Mouse (Mus musculus) kidney, embryonic 15.5 days (tissue): ENCODE data around the gene Krtap6-5. TPM values are rescaled to one million over a fixed set of nuclear protein-coding genes. Genes with fewer than 3 reads are reported as not detected.
"Not testable (repeated sequence)": the region's sequence is repeated elsewhere in the genome, so short reads cannot be mapped to it uniquely, and the experiment has no call there.

Source experiments
- ATAC-seq: fragments of 200-750 bp; cut with Nextera tagmentation; replicated peaks from 2 replicates; pipeline ENCODE4 v1.8.0; 2017; ENCODE audit warnings: moderate TSS enrichment; ENCODE audit not compliant: low FRiP score
- H3K27ac ChIP-seq: fragments of 300-500 bp; sonication (generic); 2 replicates; pipeline ENCODE4 v1.5.1; 2015; ENCODE audit warnings: mild to moderate bottlenecking, inconsistent platforms
- H3K27me3 ChIP-seq: fragments of 300-500 bp; sonication (generic); 2 replicates; pipeline ENCODE4 v1.6.1; 2015; ENCODE audit warnings: inconsistent platforms
- H3K36me3 ChIP-seq: fragments of 300-500 bp; sonication (generic); 2 replicates; pipeline ENCODE4 v1.6.1; 2015; ENCODE audit warnings: inconsistent platforms
- H3K4me1 ChIP-seq: fragments of 300-500 bp; sonication (generic); 2 replicates; pipeline ENCODE4 v1.6.1; 2015; ENCODE audit warnings: inconsistent platforms
- H3K4me2 ChIP-seq: fragments of 300-500 bp; sonication (generic); 2 replicates; pipeline ENCODE4 v1.6.1; 2015; ENCODE audit warnings: moderate library complexity, mild to moderate bottlenecking, inconsistent platforms
- H3K4me3 ChIP-seq: fragments of 300-500 bp; sonication (generic); replicated peaks from 2 replicates; pipeline ENCODE4 v1.5.1; 2015; ENCODE audit warnings: mild to moderate bottlenecking, inconsistent platforms
- H3K9ac ChIP-seq: fragments of 300-500 bp; sonication (generic); 2 replicates; pipeline ENCODE4 v1.6.1; 2015; ENCODE audit warnings: mild to moderate bottlenecking, inconsistent platforms
- H3K9me3 ChIP-seq: fragments of 300-500 bp; sonication (generic); replicated peaks from 2 replicates; pipeline ENCODE4 v1.6.1; 2016; ENCODE audit warnings: inconsistent platforms
- WGBS: fragments of 180-500 bp; shearing (Covaris S2); methylation state at CpG from one replicate; pipeline ENCODE4 v1.1.7; 2015; ENCODE audit warnings: mixed read lengths; 5-methylcytosine and 5-hydroxymethylcytosine counted together
- polyA plus RNA-seq: library from polyadenylated mRNA; unstranded; fragments of >200 nt; fragmentation: Nextera tagmentation; extraction: Ambion mirVana; gene quantifications from 2 replicates; pipeline ENCODE4 v1.2.1, GENCODE M21; 2015

Gene Krtap6-5
- polyA plus RNA-seq = not detected in 2 replicates

GRCm38 (mm10) chr16:89047783-89048182 is at the start of gene Krtap6-5:
Gene Krtap6-5 (minus strand): TSS chr16:89047883.
- no peaks in the 10 kb centered on the region for H3K27me3 ChIP-seq
- no peak within 1 kb of the TSS for H3K9ac ChIP-seq
- ATAC-seq = no peak
- H3K36me3 ChIP-seq = no peaks in the 10 kb centered on the region
- no peak within 1 kb of the TSS for H3K4me3 ChIP-seq
- no peak within 1 kb of the TSS for H3K27ac ChIP-seq
- whole genome bisulfite sequencing = 79% methylated on average over 3 of the region's 3 CpGs
- H3K4me1 ChIP-seq = no peaks in the 10 kb centered on the region
- no peaks in the 10 kb centered on the region for H3K9me3 ChIP-seq
- H3K4me2 ChIP-seq = no peak within 1 kb of the TSS

DNA sequence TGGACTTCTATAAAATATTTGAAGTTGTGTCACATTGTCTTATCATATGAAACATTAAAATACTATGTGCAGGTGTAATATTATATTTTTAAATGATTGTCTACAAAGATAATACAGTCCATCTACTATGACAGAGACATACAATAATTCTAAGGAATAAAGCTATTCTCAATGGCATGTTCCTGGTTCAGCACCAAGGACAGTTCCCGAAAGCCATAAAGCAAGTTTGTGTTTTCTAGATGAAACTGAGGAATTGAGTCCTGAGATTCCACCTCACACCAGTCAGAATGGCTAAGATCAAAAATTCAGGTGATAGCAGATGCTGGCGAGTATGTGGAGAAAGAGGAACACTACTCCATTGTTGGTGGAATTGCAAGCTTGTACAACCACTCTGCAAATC is 23.4 kb upstream of the Krtap6-5 start:
- not testable (repeated sequence) for H3K27me3 ChIP-seq, H3K36me3 ChIP-seq, H3K4me2 ChIP-seq, H3K27ac ChIP-seq, ATAC-seq, H3K4me1 ChIP-seq, H3K9me3 ChIP-seq, H3K4me3 ChIP-seq, H3K9ac ChIP-seq
- WGBS = 65% methylated on average over 2 of the region's 2 CpGs

DNA sequence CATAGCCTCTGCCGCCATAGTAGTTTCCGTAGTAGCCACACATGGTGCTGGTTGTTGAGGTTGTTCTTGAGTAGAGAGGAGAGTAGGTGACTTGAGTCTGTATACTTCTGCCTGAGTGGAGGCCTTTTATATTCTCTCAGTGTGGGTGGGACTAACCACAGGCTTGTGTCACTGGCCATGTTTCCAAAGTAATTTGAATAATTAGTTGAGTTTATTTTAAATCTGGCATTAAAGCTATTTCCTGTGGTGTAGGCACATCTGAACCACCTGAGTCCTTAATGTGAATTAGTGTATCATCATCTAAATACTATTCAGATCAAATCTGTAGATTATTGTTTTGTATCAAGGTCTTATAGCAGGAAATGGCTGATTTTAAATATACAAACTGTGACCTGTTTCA is 16.2 kb upstream of the Krtap6-5 start, which contains the start of gene 1110025L11Rik:
TSS of gene 1110025L11Rik (minus strand) at position 101 of the 400 bp plus-strand sequence.
- not testable (repeated sequence) for H3K36me3 ChIP-seq, H3K9me3 ChIP-seq, H3K4me3 ChIP-seq, ATAC-seq, H3K9ac ChIP-seq, H3K4me1 ChIP-seq, H3K27ac ChIP-seq, H3K27me3 ChIP-seq, H3K4me2 ChIP-seq
- no CpG with 5 or more reads among the region's 2 CpGs for WGBS

- not testable (repeated sequence) for H3K27ac ChIP-seq, H3K9me3 ChIP-seq, H3K9ac ChIP-seq, H3K27me3 ChIP-seq, ATAC-seq, H3K4me1 ChIP-seq, H3K4me3 ChIP-seq, H3K36me3 ChIP-seq, H3K4me2 ChIP-seq
- WGBS = 91% methylated on average over 2 of the region's 4 CpGs
Observed at GRCm38 (mm10) chr16:89041372-89041771, 6.3 kb downstream of the Krtap6-5 start, which contains the start of gene Gm10228. Gene Gm10228 (minus strand): TSS chr16:89041472.

GRCm38 (mm10) chr16:89031399-89031798 is 16.3 kb downstream of the Krtap6-5 start, which contains the start of gene Krtap6-1:
Gene Krtap6-1 (plus strand): TSS chr16:89031699.
- H3K4me2 ChIP-seq, H3K4me3 ChIP-seq, H3K36me3 ChIP-seq, ATAC-seq, H3K9ac ChIP-seq, H3K27me3 ChIP-seq, H3K4me1 ChIP-seq, H3K27ac ChIP-seq, H3K9me3 ChIP-seq: not testable (repeated sequence)
- 94% methylated on average over 3 of the region's 3 CpGs for WGBS

DNA sequence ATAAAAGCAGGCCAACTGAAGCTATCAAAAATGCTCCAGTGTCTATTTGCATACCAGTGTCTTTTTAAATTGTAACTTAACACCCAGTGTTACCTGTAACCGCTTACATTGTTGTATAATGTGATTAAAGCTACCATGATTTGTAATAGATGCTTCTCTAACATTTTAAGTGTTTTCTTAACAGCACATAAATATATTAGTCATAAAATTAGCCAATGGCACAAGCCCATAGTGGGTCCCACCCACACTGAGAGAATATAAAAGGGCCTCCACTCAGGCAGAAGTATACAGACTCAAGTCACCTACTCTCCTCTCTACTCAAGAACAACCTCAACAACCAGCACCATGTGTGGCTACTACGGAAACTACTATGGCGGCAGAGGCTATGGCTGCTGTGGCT is 32.7 kb downstream of the Krtap6-5 start, which contains the start of gene Gm10229:
TSS of gene Gm10229 (plus strand) at position 301 of the 400 bp plus-strand sequence.
- not testable (repeated sequence) for H3K27me3 ChIP-seq, H3K9ac ChIP-seq, H3K4me3 ChIP-seq, H3K36me3 ChIP-seq, H3K4me1 ChIP-seq, H3K9me3 ChIP-seq, ATAC-seq, H3K4me2 ChIP-seq, H3K27ac ChIP-seq
- WGBS = 79% methylated on average over 3 of the region's 3 CpGs

DNA sequence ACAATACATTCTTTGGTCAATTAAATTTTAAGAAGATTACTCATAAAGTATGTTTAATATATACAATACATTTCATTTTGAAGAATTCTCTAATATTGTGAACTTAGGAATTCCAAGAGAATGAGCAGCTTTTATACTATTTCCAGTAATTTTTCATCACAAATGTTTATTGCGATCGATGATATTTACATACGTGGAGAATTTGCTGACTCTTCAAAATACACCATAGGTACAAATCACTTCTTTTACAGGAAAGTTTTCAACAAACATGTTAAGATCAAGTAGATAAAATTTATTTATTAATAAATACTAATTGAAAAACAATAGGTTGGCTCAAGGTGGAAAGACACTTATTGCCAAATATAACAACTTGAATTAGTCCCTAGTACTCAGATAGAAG is 33.7 kb downstream of the Krtap6-5 start:
- H3K27ac ChIP-seq = no peak overlapping the region
- H3K4me1 ChIP-seq = no peaks in the 10 kb centered on the region
- no peak overlapping the region for H3K4me2 ChIP-seq
- H3K9me3 ChIP-seq = no peaks in the 10 kb centered on the region
- 96% methylated on average over 3 of the region's 3 CpGs for WGBS
- H3K27me3 ChIP-seq = no peaks in the 10 kb centered on the region
- no peaks in the 10 kb centered on the region for H3K36me3 ChIP-seq
- H3K9ac ChIP-seq = no peak overlapping the region
- no peak overlapping the region for H3K4me3 ChIP-seq
- no peak for ATAC-seq

DNA sequence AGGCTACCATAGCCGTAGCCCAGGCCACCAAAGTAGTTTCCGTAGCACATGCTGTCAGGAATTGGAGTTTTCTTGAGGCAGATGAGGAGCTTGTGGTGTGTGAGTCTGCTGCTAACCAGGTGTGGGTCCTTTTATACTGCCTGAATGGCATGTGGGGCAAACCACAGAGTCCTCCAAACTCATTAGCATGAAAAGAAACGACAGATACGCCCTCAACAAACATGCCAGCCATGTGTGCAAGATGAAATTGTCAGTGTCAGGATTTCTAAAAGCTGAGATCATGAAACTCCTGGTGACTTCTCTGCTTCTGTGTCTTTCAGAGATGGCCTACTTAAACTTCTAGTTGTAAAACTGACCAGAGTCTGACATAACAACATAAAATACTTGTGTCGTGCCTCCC is 37.0 kb downstream of the Krtap6-5 start, which contains the start of gene Krtap22-2:
TSS of gene Krtap22-2 (minus strand) at position 101 of the 400 bp plus-strand sequence.
- Histone ChIP-seq H3K36me3 (no peaks in the 10 kb centered on the region), H3K9me3 (no peaks in the 10 kb centered on the region), H3K9ac (no peak within 1 kb of the TSS), H3K4me1 (no peaks in the 10 kb centered on the region), H3K27me3 (no peaks in the 10 kb centered on the region), H3K27ac (no peak within 1 kb of the TSS), H3K4me2 (no peak within 1 kb of the TSS), H3K4me3 (no peak within 1 kb of the TSS)
- ATAC-seq = no peak
- 78% methylated on average over 5 of the region's 5 CpGs for WGBS

Other genes with a start within 250 kb of the Krtap6-5 start
- not detected in 2 replicates for gene Gm20741, start 235.7 kb downstream of the Krtap6-5 start, polyA plus RNA-seq
- not detected in 2 replicates for gene Krtap15, start 227.7 kb downstream of the Krtap6-5 start, polyA plus RNA-seq
- gene Krtap14, start 221.7 kb downstream of the Krtap6-5 start, polyA plus RNA-seq = not detected in 2 replicates
- gene Krtap19-1, start 178.5 kb downstream of the Krtap6-5 start, polyA plus RNA-seq = not detected in 2 replicates
- not detected in 2 replicates for gene Krtap19-2, start 173.6 kb downstream of the Krtap6-5 start, polyA plus RNA-seq
- gene Krtap19-3, start 169.8 kb downstream of the Krtap6-5 start, polyA plus RNA-seq = not detected in 2 replicates
- not detected in 2 replicates for gene Krtap19-4, start 162.8 kb downstream of the Krtap6-5 start, polyA plus RNA-seq
- not detected in 2 replicates for gene Krtap19-5, start 151.4 kb downstream of the Krtap6-5 start, polyA plus RNA-seq
- not detected in 2 replicates for gene Krtap19-9b, start 115.6 kb downstream of the Krtap6-5 start, polyA plus RNA-seq
- gene Krtap16-3, start 85.0 kb downstream of the Krtap6-5 start, polyA plus RNA-seq = not detected in 2 replicates
- not detected in 2 replicates for gene Krtap22-2, start 37.1 kb downstream of the Krtap6-5 start, polyA plus RNA-seq
- gene Gm10229, start 32.6 kb downstream of the Krtap6-5 start, polyA plus RNA-seq = not detected in 2 replicates
- not detected in 2 replicates for gene Krtap6-1, start 16.2 kb downstream of the Krtap6-5 start, polyA plus RNA-seq
- gene Gm10228, start 6.4 kb downstream of the Krtap6-5 start, polyA plus RNA-seq = not detected in 2 replicates
- not detected in 2 replicates for gene 1110025L11Rik, start 16.1 kb upstream of the Krtap6-5 start, polyA plus RNA-seq
- gene Krtap6-3, start 36.1 kb upstream of the Krtap6-5 start, polyA plus RNA-seq = not detected in 2 replicates
- not detected in 2 replicates for gene Gm6358, start 93.0 kb upstream of the Krtap6-5 start, polyA plus RNA-seq
- not detected in 2 replicates for gene Gm10061, start 103.2 kb upstream of the Krtap6-5 start, polyA plus RNA-seq
- gene Gm9789, start 110.1 kb upstream of the Krtap6-5 start, polyA plus RNA-seq = not detected in 2 replicates
- gene Gm7735, start 121.6 kb upstream of the Krtap6-5 start, polyA plus RNA-seq = not detected in 2 replicates
- not detected in 2 replicates for gene 1110057P08Rik, start 126.9 kb upstream of the Krtap6-5 start, polyA plus RNA-seq
- not detected in 2 replicates for gene Krtap20-2, start 158.0 kb upstream of the Krtap6-5 start, polyA plus RNA-seq